Mouse (Mus musculus) heart, embryonic 16.5 days (tissue): ENCODE measurements around the gene Usp54. TPM values are rescaled to one million over a fixed set of nuclear protein-coding genes. Genes with fewer than 3 reads are reported as not detected.
A peak's percentile ranks its signal among the peaks of the same experiment; 100 is the strongest.
"Not testable (repeated sequence)": the region's sequence is repeated elsewhere in the genome, so short reads cannot be mapped to it uniquely, and the experiment has no call there.

ENCODE experiments used
- ATAC-seq: fragments of 200-750 bp; cut with Nextera tagmentation; replicated peaks from 2 replicates; pipeline ENCODE4 v1.8.0; 2017; ENCODE audit warnings: moderate number of reproducible peaks; ENCODE audit not compliant: insufficient read depth, low FRiP score; ENCODE audit errors: extremely low read depth
- H3K27ac ChIP-seq: fragments of 300-500 bp; sonication (generic); 2 replicates; pipeline ENCODE4 v1.5.1; 2014; ENCODE audit warnings: mild to moderate bottlenecking, low read length, control low read depth, moderate library complexity
- H3K27me3 ChIP-seq: fragments of 300-500 bp; sonication (generic); 2 replicates; pipeline ENCODE4 v1.6.1; 2014; ENCODE audit warnings: low read length, mixed read lengths; ENCODE audit not compliant: control insufficient read depth, insufficient read depth
- H3K36me3 ChIP-seq: fragments of 300-500 bp; sonication (generic); 2 replicates; pipeline ENCODE4 v1.6.1; 2014; ENCODE audit not compliant: control insufficient read depth, insufficient read depth
- H3K4me1 ChIP-seq: fragments of 300-500 bp; sonication (generic); 2 replicates; pipeline ENCODE4 v1.6.1; 2014; ENCODE audit warnings: low read length, mixed read lengths; ENCODE audit not compliant: control insufficient read depth, insufficient read depth
- H3K4me2 ChIP-seq: fragments of 300-500 bp; sonication (generic); 2 replicates; pipeline ENCODE4 v1.6.1; 2014; ENCODE audit warnings: low read depth, mild to moderate bottlenecking, control low read depth, low read length
- H3K4me3 ChIP-seq: fragments of 300-500 bp; sonication (generic); 2 replicates; pipeline ENCODE4 v1.5.1; 2014; ENCODE audit warnings: mild to moderate bottlenecking, control low read depth, low read length
- H3K9ac ChIP-seq: fragments of 300-500 bp; sonication (generic); 2 replicates; pipeline ENCODE4 v1.6.1; 2014; ENCODE audit warnings: low read length, control low read depth
- H3K9me3 ChIP-seq: fragments of 300-500 bp; sonication (generic); replicated peaks from 2 replicates; pipeline ENCODE4 v1.6.1; 2016; ENCODE audit warnings: low read length; ENCODE audit not compliant: control insufficient read depth
- WGBS: fragments of 180-500 bp; shearing (Covaris S2); extraction: QIAGEN DNeasy Blood & Tissue Kit; methylation state at CpG from one replicate; pipeline ENCODE4 v1.1.7; 2014; 5-methylcytosine and 5-hydroxymethylcytosine counted together
- polyA plus RNA-seq: library from polyadenylated mRNA; unstranded; fragments of >200 nt; fragmentation: Nextera tagmentation; extraction: Ambion mirVana; gene quantifications from 2 replicates; pipeline ENCODE4 v1.2.1, GENCODE M21; 2015

Gene Usp54
- polyA plus RNA-seq, 1 experiment from 2014 or later = 3.8 TPM

DNA sequence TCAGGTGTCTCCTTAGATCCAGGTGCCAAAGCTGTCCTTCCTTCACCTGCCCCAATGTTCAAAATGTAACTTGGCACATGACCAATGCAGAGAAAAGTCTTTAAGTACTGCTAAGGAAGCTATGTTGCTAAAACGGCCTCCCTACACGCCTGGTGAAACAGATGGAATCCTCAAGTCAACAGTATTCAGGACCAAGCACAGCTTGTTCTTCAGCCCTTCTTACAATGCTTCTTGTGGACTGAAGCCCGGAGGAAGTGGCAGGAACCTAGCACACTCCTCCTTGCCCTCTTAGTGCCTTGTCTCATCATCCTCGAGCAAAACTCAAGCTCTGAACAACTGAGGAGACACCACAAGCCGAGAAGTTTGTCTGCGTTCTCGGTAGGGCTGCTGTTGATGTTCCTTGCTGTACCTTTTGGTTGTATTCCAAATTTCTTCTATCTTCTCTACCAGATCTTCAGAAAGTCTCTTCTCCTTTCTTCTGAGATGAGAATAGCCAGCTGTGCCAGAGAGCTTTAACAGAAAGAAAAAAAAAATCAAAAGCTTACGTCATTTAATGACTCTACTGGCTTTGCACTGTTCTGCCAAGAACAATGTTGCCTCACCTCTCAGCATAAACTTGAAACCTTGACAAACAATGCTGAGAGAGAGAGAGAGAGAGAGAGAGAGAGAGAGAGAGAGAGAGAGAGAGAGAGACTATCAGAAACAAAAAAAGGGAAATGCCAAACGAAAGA, 33.3 kb downstream of the Usp54 start:
- H3K9me3 ChIP-seq = no peaks in the 10 kb centered on the region
- 0 out of 2 replicates have a peak overlapping the region, but pooled peaks have one; percentile 7 for H3K4me2 ChIP-seq
- 0 out of 2 replicates have a peak overlapping the region, but pooled peaks have one; percentile 29 for H3K9ac ChIP-seq
- WGBS = 61% methylated on average over 9 of the region's 9 CpGs
- H3K4me3 ChIP-seq = no peak overlapping the region
- peaks cover 25% of the 10 kb centered on the region for H3K4me1 ChIP-seq
- peak overlapping the region; percentile 66 for H3K27ac ChIP-seq
- H3K36me3 ChIP-seq = peaks cover 6% of the 10 kb centered on the region
- ATAC-seq = no peak
- H3K27me3 ChIP-seq = no peaks in the 10 kb centered on the region

DNA sequence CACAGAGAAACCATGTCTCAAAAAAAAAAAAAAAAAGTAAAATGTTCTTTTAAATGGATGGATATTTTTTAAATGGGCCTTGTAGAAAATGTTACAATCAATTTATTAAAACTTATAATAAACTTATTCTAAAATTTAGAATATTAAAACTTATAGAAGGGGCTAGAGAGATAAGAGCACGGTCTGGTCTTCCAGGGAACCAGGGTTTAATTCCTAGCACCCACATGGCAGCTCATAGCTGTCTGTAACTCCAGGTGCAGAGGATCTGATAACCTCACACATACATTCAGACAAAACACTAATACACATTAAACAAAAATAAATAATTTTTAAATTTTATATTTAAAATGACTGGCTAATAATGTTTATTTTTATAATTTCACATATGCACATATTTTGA, 39.6 kb downstream of the Usp54 start:
- no peak for ATAC-seq
- Histone ChIP-seq H3K4me2 (no peak overlapping the region), H3K27me3 (no peaks in the 10 kb centered on the region), H3K36me3 (peaks cover 2% of the 10 kb centered on the region; the same call in 1 of the 2 replicates), H3K27ac (no peak overlapping the region), H3K4me3 (no peak overlapping the region), H3K4me1 (peaks cover 21% of the 10 kb centered on the region), H3K9ac (no peak overlapping the region), H3K9me3 (no peaks in the 10 kb centered on the region)
- WGBS = 91% methylated on average over 1 of the region's 1 CpGs

DNA sequence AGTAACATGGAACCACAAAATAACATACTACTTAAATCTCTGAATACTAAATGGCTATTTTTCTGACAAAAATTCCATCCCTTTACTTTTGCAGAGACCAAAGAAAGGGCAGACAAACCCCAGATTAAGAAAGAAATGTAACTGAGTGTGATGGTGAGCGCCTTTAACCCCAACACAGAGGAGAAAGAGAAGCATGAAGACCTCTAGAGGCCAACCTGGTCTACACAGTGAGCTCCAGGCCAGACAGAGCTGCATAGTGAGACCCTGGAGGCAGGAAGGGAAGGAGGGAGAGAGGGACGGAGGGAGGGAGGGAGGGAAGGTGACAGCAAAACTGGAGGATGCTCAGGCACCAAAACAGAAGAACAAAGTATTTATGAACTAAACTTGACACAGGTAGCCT, 40.7 kb downstream of the Usp54 start:
- 37% methylated on average over 2 of the region's 2 CpGs for WGBS
- Histone ChIP-seq H3K36me3 (no peaks in the 10 kb centered on the region), H3K9me3 (no peaks in the 10 kb centered on the region), H3K27me3 (no peaks in the 10 kb centered on the region), H3K4me3 (no peak overlapping the region), H3K27ac (peak overlapping the region; percentile 69), H3K4me2 (no peak overlapping the region), H3K9ac (no peak overlapping the region), H3K4me1 (peaks cover 27% of the 10 kb centered on the region)
- no peak for ATAC-seq

DNA sequence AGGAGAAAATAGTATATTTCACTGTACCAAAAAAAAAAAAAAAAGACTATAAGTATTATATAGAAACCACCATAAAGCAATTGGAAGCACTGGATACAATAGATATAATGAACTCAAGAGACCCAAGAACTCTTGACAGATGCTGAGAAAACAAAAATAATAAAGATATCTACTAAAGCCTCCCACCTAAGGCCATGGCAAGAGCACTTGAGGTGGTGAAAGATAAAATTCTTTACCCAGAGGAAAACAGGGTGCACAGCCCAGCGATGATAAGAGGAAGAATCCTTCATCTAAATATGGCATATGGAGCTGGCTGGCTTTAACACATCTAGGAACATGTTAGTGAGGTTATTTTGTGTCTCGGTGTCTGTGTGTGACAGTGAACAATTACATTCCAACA, 41.3 kb downstream of the Usp54 start:
- 30% methylated on average over 2 of the region's 2 CpGs for WGBS
- no peak overlapping the region for H3K4me3 ChIP-seq
- no peaks in the 10 kb centered on the region for H3K9me3 ChIP-seq
- H3K9ac ChIP-seq = no peak overlapping the region
- H3K27ac ChIP-seq = peak overlapping the region; percentile 48
- peaks cover 27% of the 10 kb centered on the region for H3K4me1 ChIP-seq
- H3K4me2 ChIP-seq = peak overlapping the region; percentile 21; the same call in 1 of the 2 replicates
- no peaks in the 10 kb centered on the region for H3K36me3 ChIP-seq
- ATAC-seq = peak; percentile 67
- no peaks in the 10 kb centered on the region for H3K27me3 ChIP-seq

DNA sequence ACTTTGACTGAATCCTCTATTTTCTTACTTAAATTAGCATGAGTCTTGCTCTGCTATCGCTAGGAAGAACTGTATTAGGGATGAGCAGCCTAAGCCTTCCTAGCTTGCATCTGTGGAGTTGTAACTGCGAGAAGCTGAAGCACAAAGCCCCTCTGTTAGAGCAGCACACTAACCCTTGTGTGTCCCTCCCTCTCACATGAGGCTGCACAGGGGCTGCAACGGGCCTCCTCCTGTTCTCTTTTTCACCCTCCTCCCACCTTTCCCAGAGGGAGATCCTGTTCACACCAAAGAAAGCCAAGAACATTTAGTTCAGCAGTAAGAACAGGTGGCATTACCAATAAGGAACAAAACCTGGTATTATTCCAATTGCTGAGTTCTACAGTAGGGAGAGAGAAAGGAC, 45.1 kb downstream of the Usp54 start:
- ATAC-seq = no peak
- Histone ChIP-seq H3K9me3 (no peaks in the 10 kb centered on the region), H3K4me2 (no peak overlapping the region), H3K36me3 (no peaks in the 10 kb centered on the region), H3K4me1 (peaks cover 26% of the 10 kb centered on the region), H3K27me3 (no peaks in the 10 kb centered on the region), H3K27ac (no peak overlapping the region), H3K4me3 (no peak overlapping the region), H3K9ac (no peak overlapping the region)
- WGBS = 45% methylated on average over 3 of the region's 3 CpGs

DNA sequence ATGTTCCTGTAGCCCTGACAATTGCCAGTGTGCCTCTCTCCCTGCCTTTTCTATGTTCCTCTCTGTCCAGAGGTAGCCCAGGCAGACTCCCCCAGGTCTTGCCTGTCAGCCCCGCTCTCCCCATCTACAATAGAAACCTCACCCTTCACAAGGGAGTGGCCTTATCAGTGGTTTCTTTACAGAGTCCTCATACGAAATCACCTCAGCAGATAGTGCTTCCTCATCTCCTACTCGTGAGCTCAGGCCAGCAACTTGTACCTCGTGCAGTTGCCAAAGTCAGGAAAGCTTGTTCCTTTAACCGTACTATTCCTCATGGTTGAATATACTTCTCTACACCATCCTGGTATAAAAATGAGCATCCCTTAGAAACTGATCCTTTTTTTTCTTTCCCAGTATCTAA, 53.4 kb downstream of the Usp54 start:
- Histone ChIP-seq H3K9me3 (no peaks in the 10 kb centered on the region), H3K27ac (no peak overlapping the region), H3K27me3 (no peaks in the 10 kb centered on the region), H3K9ac (no peak overlapping the region), H3K4me3 (no peak overlapping the region), H3K36me3 (peaks cover 2% of the 10 kb centered on the region; the same call in 1 of the 2 replicates), H3K4me1 (no peaks in the 10 kb centered on the region), H3K4me2 (no peak overlapping the region)
- WGBS = 58% methylated on average over 5 of the region's 5 CpGs
- ATAC-seq = no peak

DNA sequence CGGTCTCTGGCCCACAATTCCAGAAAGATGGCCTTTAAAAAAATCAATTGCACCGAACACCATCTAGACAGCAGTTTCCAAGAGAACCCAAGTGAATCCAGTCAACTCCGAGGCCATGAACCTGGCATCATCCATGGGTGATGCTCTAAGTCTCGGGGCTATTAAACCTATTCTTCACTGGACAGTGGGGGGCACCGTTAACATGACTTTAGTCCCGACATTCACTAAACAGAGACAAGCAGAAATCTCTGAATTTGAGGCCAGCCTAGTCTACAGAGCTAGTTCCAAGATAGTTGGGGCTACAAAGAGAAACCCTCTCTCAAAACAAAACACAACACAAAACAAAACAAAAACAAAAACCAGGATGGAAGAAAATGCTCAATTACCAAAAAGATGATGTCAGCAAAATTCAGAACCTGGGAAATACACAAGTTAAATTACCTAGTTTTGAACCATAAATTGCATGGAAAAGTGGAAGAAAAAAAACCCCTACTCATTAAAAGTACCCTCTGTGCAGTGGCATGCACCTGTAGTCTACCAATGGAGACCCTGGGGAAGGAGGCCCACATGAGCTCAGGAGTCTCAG, 61.9 kb downstream of the Usp54 start:
- Histone ChIP-seq H3K27me3 (no peaks in the 10 kb centered on the region), H3K4me1 (0 out of 2 replicates have a peak, but pooled peaks cover 2% of the 10 kb centered on the region), H3K9me3 (no peaks in the 10 kb centered on the region), H3K4me3 (no peak overlapping the region), H3K4me2 (no peak overlapping the region), H3K36me3 (peaks cover 6% of the 10 kb centered on the region; the same call in 1 of the 2 replicates), H3K9ac (no peak overlapping the region), H3K27ac (no peak overlapping the region)
- 73% methylated on average over 6 of the region's 6 CpGs for WGBS
- ATAC-seq = no peak

DNA sequence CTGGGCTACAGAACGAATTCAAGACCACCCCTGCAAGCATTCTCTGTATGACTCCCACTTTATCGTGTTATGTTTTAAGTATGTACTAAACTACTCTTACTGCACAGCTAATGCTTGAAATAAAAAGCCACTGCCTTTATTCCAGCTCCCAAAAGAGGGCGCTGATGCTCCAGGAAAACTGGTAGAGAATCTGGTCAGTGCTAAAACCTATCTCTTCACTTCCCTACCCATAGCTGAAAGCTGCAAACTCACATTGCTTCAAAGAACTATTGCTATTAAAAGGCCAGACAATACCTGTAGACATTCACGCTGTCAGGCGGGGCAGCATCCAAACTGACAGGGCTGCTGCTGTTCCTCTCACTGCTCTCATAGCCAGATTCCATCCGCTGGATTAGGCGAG, 64.7 kb downstream of the Usp54 start:
- Histone ChIP-seq H3K4me3 (no peak overlapping the region), H3K27ac (peak overlapping the region; percentile 74), H3K9ac (no peak overlapping the region), H3K4me2 (no peak overlapping the region), H3K9me3 (no peaks in the 10 kb centered on the region), H3K4me1 (0 out of 2 replicates have a peak, but pooled peaks cover 2% of the 10 kb centered on the region), H3K27me3 (no peaks in the 10 kb centered on the region), H3K36me3 (peaks cover 8% of the 10 kb centered on the region)
- WGBS = 41% methylated on average over 7 of the region's 7 CpGs
- ATAC-seq = peak; percentile 70

DNA sequence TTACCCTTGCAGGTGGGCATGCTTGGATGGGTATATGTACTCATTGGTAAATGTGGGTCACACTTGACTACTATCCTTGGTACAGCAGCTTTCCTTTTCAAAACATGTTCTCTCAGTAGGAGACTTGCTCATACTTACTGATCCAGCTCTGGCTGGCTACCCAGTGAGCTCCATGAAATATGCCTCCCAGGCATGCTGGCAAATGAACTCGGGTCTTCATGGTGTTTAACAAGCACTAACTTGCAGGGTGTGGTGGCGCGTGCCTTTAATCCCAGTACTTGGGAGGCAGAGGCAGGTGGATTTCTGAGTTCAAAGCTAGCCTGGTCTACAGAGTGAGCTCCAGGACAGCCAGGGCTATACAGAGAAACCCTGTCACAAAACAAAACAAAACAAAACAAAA, 67.7 kb downstream of the Usp54 start:
- not testable (repeated sequence) for ATAC-seq, H3K4me1 ChIP-seq, H3K27ac ChIP-seq, H3K27me3 ChIP-seq, H3K9me3 ChIP-seq, H3K4me3 ChIP-seq, H3K9ac ChIP-seq, H3K4me2 ChIP-seq
- WGBS = 85% methylated on average over 3 of the region's 3 CpGs
- H3K36me3 ChIP-seq = peaks cover 11% of the 10 kb centered on the region
